Mouse (Mus musculus): Measurements from ENCODE around the gene Btg1. TPM values are rescaled to one million over a fixed set of nuclear protein-coding genes. Genes with fewer than 3 reads are reported as not detected.

Btg1 gene
- total RNA-seq, 1 experiment from 2014 or later, result 85.8 TPM

GRCm38 (mm10) chr10:96609356-96610345 lies 7.2 kb upstream of the Btg1 start:
- DNase-seq, result no peak

- no peak for DNase-seq
Observed at GRCm38 (mm10) chr10:96616001-96616708, 651 bp upstream of the Btg1 start.

GRCm38 (mm10) chr10:96617221-96617950 lies 580 bp downstream of the Btg1 start:
- peak; percentile 46 for DNase-seq

GRCm38 (mm10) chr10:96617951-96618575 lies 1.3 kb downstream of the Btg1 start:
- DNase-seq, result peak; percentile 68

- no peak for DNase-seq
Observed at GRCm38 (mm10) chr10:96619951-96620889, 3.4 kb downstream of the Btg1 start.

GRCm38 (mm10) chr10:96620890-96621271 lies 4.1 kb downstream of the Btg1 start:
- no peak for DNase-seq

- no peak for DNase-seq
Observed at GRCm38 (mm10) chr10:96621361-96621945, 4.6 kb downstream of the Btg1 start.

GRCm38 (mm10) chr10:96621980-96622645 lies 5.3 kb downstream of the Btg1 start:
- DNase-seq, result peak; percentile 46

- DNase-seq, result no peak
Observed at GRCm38 (mm10) chr10:96622761-96623632, 6.2 kb downstream of the Btg1 start.

- DNase-seq, result no peak
Observed at GRCm38 (mm10) chr10:96623633-96624195, 6.9 kb downstream of the Btg1 start.

GRCm38 (mm10) chr10:96624406-96624805 lies 7.6 kb downstream of the Btg1 start:
- no peak for DNase-seq

- DNase-seq, result no peak
Observed at GRCm38 (mm10) chr10:96625061-96625460, 8.3 kb downstream of the Btg1 start.

GRCm38 (mm10) chr10:96625682-96626081 lies 8.9 kb downstream of the Btg1 start:
- DNase-seq, result no peak

- DNase-seq, result no peak
Observed at GRCm38 (mm10) chr10:96626120-96626750, 9.4 kb downstream of the Btg1 start.

- no peak for DNase-seq
Observed at GRCm38 (mm10) chr10:96627332-96627731, 10.5 kb downstream of the Btg1 start.

GRCm38 (mm10) chr10:96628100-96628912 lies 11.5 kb downstream of the Btg1 start:
- DNase-seq, result peak; percentile 38

GRCm38 (mm10) chr10:96628913-96629199 lies 12.1 kb downstream of the Btg1 start:
- DNase-seq, result no peak

Measured in adrenal gland, postnatal 25 days (tissue).